Mouse (Mus musculus) spleen, postnatal 36 days (tissue): Measurements from ENCODE around the gene Uimc1.

Source experiments
- DNase-seq, 2 experiments: peaks; one replicate each; pipeline ENCODE4 v3.0.0; 2022; ENCODE audit warnings: low spot score in 2 of 2, mixed read lengths in 1 of 2

Uimc1 gene

DNA sequence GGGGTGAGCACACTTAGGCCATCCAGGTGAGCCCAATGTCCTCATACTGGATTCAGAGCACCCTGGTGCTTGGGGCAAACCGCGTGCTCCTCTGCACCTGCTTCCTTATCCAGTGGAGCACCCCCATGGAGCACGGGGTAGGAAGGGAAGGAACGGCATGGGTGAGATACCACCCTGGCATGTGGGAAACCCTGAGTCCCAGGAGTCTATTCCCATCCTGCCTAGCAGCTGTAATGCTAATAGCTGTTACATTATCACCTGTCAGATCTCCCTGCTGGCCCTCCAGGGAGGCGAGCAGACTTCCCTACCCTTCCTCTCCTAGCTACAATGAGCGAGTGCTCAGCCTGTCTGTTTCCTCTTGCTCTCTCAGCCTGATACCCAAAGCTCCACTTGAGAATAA lies 104.9 kb downstream of the Uimc1 start:
- no peak for DNase-seq

DNA sequence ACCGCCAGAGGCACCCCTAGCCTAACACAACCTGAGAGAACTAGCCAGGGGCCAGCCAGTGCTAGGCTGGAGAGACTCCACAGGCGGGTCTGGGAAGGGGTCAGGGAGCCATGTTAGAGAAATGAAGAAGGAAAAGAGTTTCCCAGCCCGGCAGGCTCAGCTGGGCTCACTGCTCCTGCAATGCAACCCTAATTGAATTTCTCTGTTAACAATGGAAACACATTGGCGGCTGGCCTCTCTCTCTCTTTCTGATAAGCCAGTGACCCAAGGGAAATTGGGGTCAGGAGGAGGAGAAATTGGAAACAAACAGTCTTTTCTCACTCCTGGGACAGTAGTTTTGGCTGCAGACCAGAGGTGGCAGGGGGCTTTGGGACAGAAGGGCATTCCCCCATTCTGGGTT lies 105.5 kb downstream of the Uimc1 start:
- DNase-seq, result no peak

DNA sequence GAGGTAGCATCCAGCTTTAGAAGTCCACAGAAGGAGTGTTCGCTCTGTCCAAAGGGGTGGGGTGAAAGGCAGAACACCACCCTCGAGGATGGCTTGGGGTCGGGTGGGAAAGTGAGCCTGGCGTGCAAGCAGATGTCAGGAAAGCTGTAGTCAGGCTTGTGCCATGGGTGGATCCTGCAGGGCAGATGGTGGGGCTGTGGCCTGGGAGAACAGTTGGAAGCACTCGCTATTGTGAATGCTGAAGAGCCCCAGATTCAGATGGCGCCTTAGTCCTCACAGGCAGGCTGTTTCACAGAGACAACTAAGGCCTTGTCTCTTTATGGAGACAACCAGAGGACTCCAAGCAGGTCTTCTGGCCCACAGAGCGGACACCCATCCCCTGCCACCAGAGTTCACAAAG lies 107.9 kb downstream of the Uimc1 start:
- no peak for DNase-seq

DNA sequence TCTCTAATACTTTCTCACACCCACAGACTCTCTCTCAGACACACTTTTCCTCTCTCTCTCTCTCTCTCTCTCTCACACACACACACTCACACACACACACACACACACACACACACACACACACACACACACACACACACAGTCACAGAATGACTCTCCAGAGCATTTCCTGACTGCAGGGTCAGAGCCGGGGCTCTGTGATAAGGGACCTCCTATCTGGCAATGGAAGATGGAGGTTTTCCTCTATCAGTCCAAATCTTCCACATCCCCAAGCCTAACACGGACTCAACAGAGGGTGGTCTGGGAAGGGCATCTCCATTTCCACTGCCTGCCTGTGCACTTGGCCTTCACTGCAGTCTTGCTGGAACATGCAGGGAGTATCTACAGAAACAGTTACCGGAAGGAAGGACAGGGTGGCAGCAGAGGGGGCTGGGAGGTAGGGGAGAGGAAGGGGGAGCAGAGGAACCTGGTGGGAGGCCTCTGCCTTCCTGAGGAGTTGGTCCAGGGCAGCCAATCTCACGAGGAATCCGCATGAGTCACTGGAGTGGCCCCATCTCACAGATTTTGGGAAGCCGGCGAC lies 111.8 kb downstream of the Uimc1 start:
- no peak for DNase-seq

DNA sequence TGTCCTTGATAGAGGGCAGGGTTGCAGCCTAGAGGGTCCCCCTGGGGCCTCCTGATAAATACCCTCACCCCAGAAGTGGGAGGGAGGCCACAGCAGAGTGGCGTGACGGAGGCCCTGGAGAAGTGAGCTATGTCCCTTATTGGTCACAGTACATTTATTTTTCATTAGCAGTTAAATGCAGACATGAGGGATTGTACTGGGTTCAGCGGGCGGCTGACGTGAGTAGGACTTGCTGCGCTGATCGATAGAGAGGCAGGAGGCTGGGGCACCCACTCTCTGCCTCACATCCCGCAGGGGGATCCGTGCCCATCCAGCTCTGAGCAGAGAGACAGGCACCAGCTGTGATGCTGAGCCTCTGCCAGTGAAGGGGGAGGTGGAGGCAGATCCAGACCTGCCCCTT lies 112.7 kb downstream of the Uimc1 start:
- DNase-seq, result no peak

DNA sequence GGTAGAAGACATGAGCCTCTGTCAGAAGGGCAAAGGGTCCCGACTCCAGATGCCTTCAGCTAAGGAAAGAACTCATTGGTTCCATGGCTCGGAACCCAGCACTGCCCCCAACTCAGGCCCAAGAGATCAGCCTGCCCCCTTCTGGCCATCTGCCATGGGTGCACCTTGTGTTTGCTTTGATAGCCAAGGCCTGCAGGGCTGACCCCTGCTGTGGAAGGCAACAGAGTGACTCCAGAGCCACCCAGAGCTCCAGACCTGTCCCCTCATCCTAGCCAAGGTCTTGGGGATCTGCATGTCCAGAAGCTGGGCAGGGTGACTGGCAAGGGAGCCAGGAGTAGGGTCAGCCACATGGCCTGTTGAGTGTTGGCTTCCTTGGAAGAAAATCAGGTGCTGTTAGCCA lies 116.5 kb downstream of the Uimc1 start:
- no peak for DNase-seq

DNA sequence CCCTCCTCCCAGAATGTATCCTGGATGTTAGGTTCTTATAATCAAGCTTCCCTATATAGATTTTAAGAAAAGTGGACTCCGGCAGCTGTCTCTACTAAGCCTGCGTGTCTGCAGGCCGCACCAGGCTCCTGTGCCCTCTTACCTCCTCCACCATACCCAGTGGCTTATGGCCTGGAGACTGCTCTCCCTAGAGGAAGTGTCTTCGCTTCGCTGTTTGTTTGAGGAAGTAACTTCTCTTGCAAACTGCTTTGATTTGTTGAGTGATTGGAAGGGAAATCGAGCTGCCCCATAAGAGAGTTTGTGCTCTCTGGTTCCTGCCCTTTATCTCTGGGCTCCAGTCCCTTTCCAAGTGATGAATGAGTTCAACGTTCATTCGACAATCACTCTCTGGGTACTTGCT lies 117.1 kb downstream of the Uimc1 start:
- DNase-seq, result no peak

DNA sequence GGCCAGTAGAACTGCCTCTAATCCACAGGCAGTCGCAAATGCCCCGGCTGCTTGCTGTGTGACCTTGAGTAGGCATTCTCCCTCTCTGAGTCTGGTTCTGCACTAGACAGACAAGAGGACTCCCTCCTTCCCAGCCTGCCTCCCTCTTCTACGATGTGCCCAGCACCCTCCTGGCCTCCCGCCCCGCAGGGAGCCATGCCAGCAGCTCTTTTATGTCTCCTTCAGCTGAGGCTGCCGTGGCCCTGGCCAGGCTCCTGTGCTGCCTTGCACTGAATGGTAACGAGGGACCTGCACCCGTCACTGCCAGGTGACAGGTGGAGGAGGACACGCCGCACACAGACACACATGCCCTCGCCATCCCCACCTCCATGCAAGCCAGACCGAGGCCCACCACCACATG lies 119.1 kb downstream of the Uimc1 start:
- DNase-seq, result no peak

DNA sequence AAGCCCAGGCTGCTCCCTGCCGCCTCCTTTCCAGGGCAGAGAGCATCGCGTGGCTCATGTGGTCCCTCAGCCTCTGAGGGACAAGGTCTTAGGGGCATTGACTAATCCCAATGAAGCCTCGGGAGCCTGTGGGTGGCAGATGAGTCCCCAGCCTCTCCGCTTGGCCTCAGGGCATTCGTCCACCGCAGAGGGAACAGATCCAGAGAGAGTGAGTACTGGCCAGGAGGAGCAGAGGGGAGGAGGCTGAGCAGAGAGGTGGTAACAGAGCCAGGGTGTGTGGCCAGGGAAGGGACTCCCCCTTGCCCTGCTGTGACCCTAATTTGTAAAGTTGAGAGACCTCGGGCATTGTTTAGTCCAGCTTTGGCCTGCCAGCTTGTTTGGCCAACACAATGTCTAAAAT lies 121.3 kb downstream of the Uimc1 start:
- no peak for DNase-seq
